Mouse (Mus musculus) kidney, adult 2 months (tissue): Measurements from ENCODE around the gene Nectin1. TPM values are rescaled to one million over a fixed set of nuclear protein-coding genes. Genes with fewer than 3 reads are reported as not detected.

ENCODE experiments used
- DNase-seq: peaks from one replicate; pipeline ENCODE4 v3.0.0; 2021
- H3K27ac ChIP-seq: fragments of 200-500 bp; 2 replicates; pipeline ENCODE4 v1.5.1; 2012; ENCODE audit warnings: low read depth, low read length, control low read depth, inconsistent platforms; ENCODE audit not compliant: insufficient read depth
- H3K27me3 ChIP-seq: fragments of 200-500 bp; replicated peaks from 2 replicates; pipeline ENCODE4 v1.6.1; 2012; ENCODE audit warnings: mild to moderate bottlenecking, moderate library complexity, low read length, inconsistent platforms; ENCODE audit not compliant: control insufficient read depth, insufficient read depth
- H3K36me3 ChIP-seq: fragments of 200-500 bp; 2 replicates; pipeline ENCODE4 v1.6.1; 2012; ENCODE audit warnings: mild to moderate bottlenecking, moderate library complexity, low read length, inconsistent platforms; ENCODE audit not compliant: control insufficient read depth, insufficient read depth
- H3K4me1 ChIP-seq: fragments of 200-500 bp; 2 replicates; pipeline ENCODE4 v1.6.1; 2011; ENCODE audit warnings: low read length; ENCODE audit not compliant: control insufficient read depth, insufficient read depth
- H3K4me3 ChIP-seq: fragments of 200-500 bp; 2 replicates; pipeline ENCODE4 v1.5.1; 2011; ENCODE audit warnings: mild to moderate bottlenecking, low read depth, low read length, control low read depth; ENCODE audit not compliant: insufficient read depth
- CTCF ChIP-seq: fragments of 200-500 bp; conservative IDR thresholded peaks from 2 replicates; pipeline ENCODE4 v1.5.1; 2011; ENCODE audit warnings: low read depth, mild to moderate bottlenecking, control low read depth, low read length, moderate library complexity, mixed read lengths; ENCODE audit not compliant: insufficient read depth, insufficient read length
- POLR2A ChIP-seq: fragments of 200-500 bp; IDR thresholded peaks from one replicate; pipeline ENCODE4 v1.6.1; 2011; ENCODE audit warnings: low read depth, low read length, control low read depth
- WGBS: fragments of 180-500 bp; shearing (Covaris S2); methylation state at CpG from one replicate; pipeline ENCODE4 v1.1.7; 2018; 5-methylcytosine and 5-hydroxymethylcytosine counted together
- polyA plus RNA-seq: library from polyadenylated mRNA; depleted of rRNA; stranded (reverse); fragments of >200 nt; gene quantifications from 2 replicates; pipeline ENCODE4 v1.2.3, GENCODE M21; 2012

Gene Nectin1
- polyA plus RNA-seq, 1 experiment: 26.5 TPM

DNA sequence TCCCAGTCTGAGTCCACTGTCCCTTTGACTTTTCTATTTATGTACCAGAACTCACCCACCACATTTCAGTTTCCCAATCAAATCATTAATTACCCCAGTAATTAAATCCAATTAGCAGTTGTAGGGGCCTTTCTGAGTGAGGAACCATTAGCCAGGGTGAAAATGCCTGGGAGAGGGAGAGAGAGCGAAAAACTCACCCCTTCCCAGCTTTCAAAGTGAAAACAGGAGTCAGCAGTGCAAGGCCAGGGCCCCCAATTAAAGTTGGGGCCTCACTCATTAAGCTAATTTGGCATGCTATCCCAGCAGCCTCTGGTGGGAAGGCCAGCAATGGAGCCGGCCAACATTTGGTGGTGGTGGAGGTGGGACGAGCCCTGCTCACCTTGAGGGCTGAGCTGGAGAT, 32.4 kb downstream of the Nectin1 start:
- Histone ChIP-seq H3K4me1 (peaks cover 32% of the 10 kb centered on the region), H3K36me3 (no peaks in the 10 kb centered on the region), H3K4me3 (no peak overlapping the region), H3K27ac (0 out of 2 replicates have a peak overlapping the region, but pooled peaks have one; percentile 33), H3K27me3 (no peaks in the 10 kb centered on the region)
- TF ChIP-seq CTCF (no peak), POLR2A (no peak)
- WGBS: 86% methylated on average over 3 of the region's 3 CpGs
- DNase-seq: no peak

DNA sequence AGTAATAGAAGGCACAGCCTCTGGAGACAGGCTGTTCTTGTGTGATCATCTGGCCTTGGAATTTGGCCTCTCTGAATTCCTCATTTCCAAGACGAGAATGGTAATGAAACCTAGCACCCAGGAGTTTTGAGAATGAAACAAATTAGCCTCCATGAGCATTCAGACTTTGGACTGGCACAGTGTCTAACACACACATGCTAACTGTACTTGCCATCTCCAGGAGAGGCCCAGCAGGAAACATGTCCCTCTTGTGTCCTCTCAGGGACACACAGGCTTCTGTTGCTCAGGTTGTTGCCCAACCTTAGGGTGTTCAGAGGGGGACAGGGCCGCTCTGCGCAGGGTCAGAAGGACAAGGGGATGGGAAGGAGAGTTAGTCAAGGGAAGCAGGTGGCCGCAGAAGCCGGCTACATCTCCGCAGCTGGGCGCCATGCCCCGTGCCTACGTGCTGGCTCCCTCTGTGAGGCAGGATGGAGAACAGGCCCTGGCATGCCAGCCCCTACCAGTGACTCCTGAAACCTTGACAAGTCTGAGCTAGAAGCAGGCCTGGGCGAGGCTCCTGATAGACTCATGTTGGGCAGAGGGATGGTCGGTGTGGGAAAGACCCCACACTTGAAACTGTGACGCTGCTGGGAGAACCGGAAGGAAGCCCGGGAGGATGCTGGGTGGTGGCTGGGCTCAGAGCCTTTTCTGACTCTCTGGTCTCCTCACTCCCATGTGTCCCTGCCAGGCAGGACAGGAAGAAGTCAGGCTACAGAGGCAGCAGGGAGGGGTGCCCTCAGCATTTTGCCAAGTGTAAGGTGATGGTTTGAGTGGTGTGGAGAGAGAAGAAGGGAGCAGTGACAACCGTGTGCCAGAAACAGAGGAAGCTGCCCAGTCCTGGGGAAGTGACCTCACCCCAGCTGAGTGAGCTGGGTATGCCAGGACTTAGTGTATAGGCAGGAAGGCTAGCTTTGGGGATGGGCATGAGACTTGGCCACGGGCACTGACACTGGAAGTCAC, 33.9 kb downstream of the Nectin1 start:
- no peak overlapping the region for H3K4me3 ChIP-seq
- 0 out of 2 replicates have a peak, but pooled peaks have one; percentile 18 for TF ChIP-seq CTCF
- no peak for TF ChIP-seq POLR2A
- H3K27ac ChIP-seq: peak overlapping the region; percentile 33; the same call in 1 of the 2 replicates
- peaks cover 35% of the 10 kb centered on the region for H3K4me1 ChIP-seq
- no peaks in the 10 kb centered on the region for H3K27me3 ChIP-seq
- no peaks in the 10 kb centered on the region for H3K36me3 ChIP-seq
- peak; percentile 79 for DNase-seq
- WGBS: 69% methylated on average over 16 of the region's 16 CpGs

DNA sequence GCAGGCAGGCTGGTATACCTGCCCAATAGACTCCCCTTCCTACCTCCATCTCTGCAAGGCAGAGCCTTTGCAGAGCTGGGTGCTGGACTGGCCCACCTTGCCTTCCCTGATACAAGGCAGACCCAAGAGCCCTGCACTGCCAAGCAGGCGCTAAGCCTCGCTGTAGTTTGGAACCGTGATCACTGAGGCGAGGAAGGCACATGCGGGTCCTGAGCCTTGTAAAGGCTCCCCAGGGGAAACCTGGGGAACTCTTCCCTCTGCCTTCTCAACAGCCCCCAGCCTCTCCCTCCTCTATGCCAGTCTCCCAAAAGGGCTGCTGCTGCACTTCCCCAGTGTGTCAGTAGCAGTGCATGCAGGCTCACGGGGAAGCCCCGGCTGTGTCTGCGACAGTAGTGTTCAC, 37.1 kb downstream of the Nectin1 start:
- no peaks in the 10 kb centered on the region for H3K27me3 ChIP-seq
- peaks cover 38% of the 10 kb centered on the region for H3K4me1 ChIP-seq
- WGBS: 50% methylated on average over 8 of the region's 8 CpGs
- H3K27ac ChIP-seq: no peak overlapping the region
- no peak overlapping the region for H3K4me3 ChIP-seq
- TF ChIP-seq POLR2A (no peak), CTCF (no peak)
- peak; percentile 36 for DNase-seq
- H3K36me3 ChIP-seq: no peaks in the 10 kb centered on the region

DNA sequence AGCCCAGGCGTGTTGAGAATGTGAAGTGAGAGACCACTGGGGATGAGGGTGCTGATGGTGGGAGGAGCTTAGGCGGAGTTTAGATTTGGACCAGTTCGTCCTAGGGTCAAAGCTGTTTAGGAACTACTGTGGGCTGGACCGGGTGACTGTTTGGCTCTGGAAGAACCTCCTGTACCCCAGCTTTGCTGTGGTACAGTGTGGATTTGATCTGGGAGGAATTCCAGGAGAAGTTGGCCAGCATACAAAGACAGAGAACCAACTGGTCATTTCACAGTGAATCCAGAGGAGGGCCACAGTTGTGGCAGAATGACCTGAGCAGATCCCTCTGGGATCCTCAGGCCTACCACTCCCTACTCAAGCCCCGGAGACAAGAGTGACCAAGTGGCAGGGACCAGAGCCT, 38.6 kb downstream of the Nectin1 start:
- 67% methylated on average over 5 of the region's 5 CpGs for WGBS
- no peak overlapping the region for H3K27ac ChIP-seq
- H3K4me1 ChIP-seq: peaks cover 26% of the 10 kb centered on the region
- H3K4me3 ChIP-seq: no peak overlapping the region
- no peaks in the 10 kb centered on the region for H3K27me3 ChIP-seq
- DNase-seq: peak; percentile 19
- TF ChIP-seq CTCF: no peak
- no peak for TF ChIP-seq POLR2A
- no peaks in the 10 kb centered on the region for H3K36me3 ChIP-seq

DNA sequence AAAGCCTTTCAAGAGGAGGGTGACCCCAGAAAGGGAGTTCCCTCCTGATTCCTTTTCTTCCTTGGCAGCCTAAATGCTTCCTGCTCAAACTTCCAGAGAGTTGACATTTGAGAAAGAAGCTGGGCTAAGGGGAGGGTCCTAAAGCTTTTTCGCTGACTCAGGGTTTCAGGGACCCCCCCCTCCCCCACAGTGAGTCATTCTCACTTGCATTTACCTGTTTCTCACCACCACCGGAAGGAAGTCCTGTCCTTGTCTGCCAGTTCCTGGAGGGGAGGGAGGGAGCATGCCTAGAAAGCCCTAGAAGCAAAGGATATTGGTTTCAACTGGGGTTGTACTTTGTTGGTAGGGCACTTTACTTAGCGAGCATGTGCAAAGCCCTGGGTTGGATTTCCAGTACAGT, 40.2 kb downstream of the Nectin1 start:
- H3K4me3 ChIP-seq: no peak overlapping the region
- TF ChIP-seq CTCF (no peak), POLR2A (no peak)
- 46% methylated on average over 3 of the region's 3 CpGs for WGBS
- DNase-seq: no peak
- H3K36me3 ChIP-seq: no peaks in the 10 kb centered on the region
- no peak overlapping the region for H3K27ac ChIP-seq
- no peaks in the 10 kb centered on the region for H3K27me3 ChIP-seq
- H3K4me1 ChIP-seq: peaks cover 17% of the 10 kb centered on the region

DNA sequence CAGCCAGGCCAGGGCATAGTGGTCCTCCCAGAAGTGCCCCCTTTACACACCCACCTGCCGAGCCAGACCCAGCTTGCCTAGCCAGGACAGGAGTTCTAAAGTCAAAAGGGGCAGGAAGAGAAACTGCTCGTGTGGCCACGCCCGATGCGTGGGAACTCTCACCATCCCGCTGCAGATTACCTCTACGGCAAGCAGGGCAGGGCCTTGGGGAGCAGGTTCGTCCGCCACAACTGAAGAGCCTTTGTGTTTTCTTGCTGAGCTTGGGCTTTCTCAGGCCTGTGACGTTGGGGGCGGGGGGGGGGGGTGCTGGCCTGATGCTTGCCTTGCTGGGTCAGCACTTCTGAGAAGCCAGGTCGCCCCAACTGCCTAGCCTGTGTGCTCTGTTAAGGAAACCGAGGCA, 41.1 kb downstream of the Nectin1 start:
- no peak for TF ChIP-seq CTCF
- no peak for TF ChIP-seq POLR2A
- H3K4me3 ChIP-seq: no peak overlapping the region
- H3K4me1 ChIP-seq: peaks cover 17% of the 10 kb centered on the region
- H3K27ac ChIP-seq: no peak overlapping the region
- H3K36me3 ChIP-seq: no peaks in the 10 kb centered on the region
- H3K27me3 ChIP-seq: no peaks in the 10 kb centered on the region
- 69% methylated on average over 13 of the region's 13 CpGs for WGBS
- DNase-seq: no peak

DNA sequence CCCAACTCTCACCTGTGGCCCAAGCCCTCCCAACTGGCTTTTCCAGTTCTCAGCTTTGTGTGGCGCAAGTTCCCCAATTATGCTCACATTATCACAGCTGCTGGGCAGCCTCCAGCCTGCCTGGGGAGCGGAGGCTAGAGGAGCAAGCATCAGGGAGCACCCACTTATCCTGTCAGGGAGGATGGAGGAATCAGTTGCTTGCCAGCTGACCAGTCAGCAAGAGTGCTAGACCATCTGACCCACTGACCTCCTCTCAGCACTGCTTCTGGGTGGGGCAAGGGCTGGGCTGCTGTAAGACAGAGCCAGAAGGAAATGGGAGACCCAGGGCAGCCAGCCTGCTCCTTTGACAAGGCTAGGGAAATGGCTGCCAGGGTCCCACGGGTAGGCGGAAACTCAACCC, 43.8 kb downstream of the Nectin1 start:
- H3K36me3 ChIP-seq: no peaks in the 10 kb centered on the region
- no peaks in the 10 kb centered on the region for H3K27me3 ChIP-seq
- no peak for DNase-seq
- H3K27ac ChIP-seq: no peak overlapping the region
- 62% methylated on average over 4 of the region's 4 CpGs for WGBS
- TF ChIP-seq POLR2A (no peak), CTCF (no peak)
- H3K4me1 ChIP-seq: peaks cover 10% of the 10 kb centered on the region
- no peak overlapping the region for H3K4me3 ChIP-seq
